Mouse (Mus musculus) myocyte (in vitro differentiated cells): ENCODE measurements at regions not wholly inside any gene's neighbourhood (a gene's known extent, or its start where the extent isn't known, plus 50 kb on each side); places are given as distances from the start of the nearest gene placed in this dataset.

Experiments
- CEBPB ChIP-seq: IDR thresholded peaks from 2 replicates; pipeline ENCODE4 v1.6.1; 2011; ENCODE audit warnings: mild to moderate bottlenecking, moderate library complexity; ENCODE audit not compliant: poor library complexity, insufficient read depth, severe bottlenecking
- MYOD1 ChIP-seq, 3 experiments: IDR thresholded peaks; one replicate each; pipeline ENCODE4 v1.6.1; 2011; ENCODE audit warnings: control low read depth in 2 of 3, low read depth in 2 of 3, mild to moderate bottlenecking in 2 of 3, moderate library complexity in 1 of 3; ENCODE audit not compliant: insufficient read length in 2 of 3, control insufficient read depth in 1 of 3
- MYOG ChIP-seq, 3 experiments: IDR thresholded peaks; one replicate each; pipeline ENCODE4 v1.6.1; 2011; ENCODE audit warnings: control low read depth in 2 of 3, low read depth in 2 of 3, mild to moderate bottlenecking in 2 of 3; ENCODE audit not compliant: insufficient read length in 2 of 3, control insufficient read depth in 1 of 3, insufficient read depth in 1 of 3
- POLR2A ChIP-seq: IDR thresholded peaks from one replicate; pipeline ENCODE4 v1.6.1; 2011; ENCODE audit warnings: low read depth, mild to moderate bottlenecking, control low read depth, moderate library complexity; ENCODE audit not compliant: insufficient read length
- POLR2AphosphoS2 ChIP-seq: IDR thresholded peaks from one replicate; pipeline ENCODE4 v1.6.1; 2011; ENCODE audit warnings: low read depth, control low read depth; ENCODE audit not compliant: insufficient read length
- SRF ChIP-seq: IDR thresholded peaks from one replicate; pipeline ENCODE4 v1.6.1; 2011; ENCODE audit warnings: low read depth; ENCODE audit not compliant: control insufficient read depth, insufficient read length
- USF1 ChIP-seq: IDR thresholded peaks from one replicate; pipeline ENCODE4 v1.6.1; 2011; ENCODE audit warnings: low read depth, mild to moderate bottlenecking, control low read depth, moderate library complexity

DNA sequence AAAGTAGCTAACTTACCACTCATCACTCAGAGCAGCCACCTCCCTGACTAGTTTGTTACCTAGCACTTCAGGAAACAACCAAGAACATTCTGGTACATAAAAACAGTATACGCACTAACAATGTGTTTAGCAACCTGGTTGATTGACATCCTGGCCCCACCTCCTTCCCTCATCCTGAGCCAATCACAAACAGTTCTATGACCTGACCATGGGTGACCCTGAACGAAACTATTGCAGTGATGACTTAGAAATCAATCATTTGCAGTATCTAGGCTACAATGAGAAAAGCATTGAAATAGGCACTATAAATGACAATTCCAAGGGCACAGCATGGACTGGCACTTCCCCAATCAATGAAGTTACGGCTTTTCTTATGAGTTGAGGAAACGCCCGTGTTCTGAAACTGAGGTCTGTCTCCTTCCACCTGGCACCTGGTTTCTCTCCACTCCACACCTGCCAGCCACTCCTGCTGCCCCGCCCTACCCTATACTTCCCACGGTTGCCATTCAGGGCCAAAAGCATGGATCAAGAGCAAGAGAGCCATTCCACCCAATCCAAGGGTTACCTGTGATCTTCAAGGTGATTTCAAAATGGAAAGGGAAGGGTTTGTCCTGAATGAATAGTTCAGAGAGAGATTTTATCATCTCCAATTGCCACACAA, 162.9 kb upstream of the Lrig3 start:
- no peak for TF ChIP-seq POLR2A
- no peak for TF ChIP-seq SRF
- no peak for TF ChIP-seq MYOD1 (IDR thresholded peaks at IDR 0.05; ENCODE audit: control insufficient read depth in 1 of 3, insufficient read length in 2 of 3, low read depth in 2 of 3)
- no peak for TF ChIP-seq USF1
- TF ChIP-seq CEBPB = no peak
- TF ChIP-seq MYOG (IDR thresholded peaks at IDR 0.05; ENCODE audit: control insufficient read depth in 1 of 3, insufficient read depth in 1 of 3, insufficient read length in 2 of 3, low read depth in 2 of 3) = no peak
- TF ChIP-seq POLR2AphosphoS2 = no peak
